Mouse (Mus musculus): ENCODE data around the gene Foxb1. TPM values are rescaled to one million over a fixed set of nuclear protein-coding genes. Genes with fewer than 3 reads are reported as not detected.

Gene Foxb1
- polyA plus RNA-seq, 2 experiments, result 0.03 TPM; not detected in 1

- no peak for ATAC-seq (ENCODE audit: low FRiP score, low read depth)
- peak overlapping the region; percentile 10 for H3K4me2 ChIP-seq (replicated peaks; ENCODE audit: low read depth, low read length, severe bottlenecking)
- WGBS, result 2% methylated on average over 31 of the region's 44 CpGs
- peaks cover 3% of the 10 kb centered on the region; the same call in 1 of the 2 replicates for H3K4me1 ChIP-seq (ENCODE audit: control insufficient read depth, insufficient read depth, low read length)
- H3K27me3 ChIP-seq (ENCODE audit: control insufficient read depth, insufficient read depth, low read length), result peaks cover 99% of the 10 kb centered on the region
- peak overlapping the region; percentile 11; the same call in 1 of the 2 replicates for H3K4me3 ChIP-seq (replicated peaks; ENCODE audit: low read length)
- H3K27ac ChIP-seq (replicated peaks; ENCODE audit: low read depth, low read length), result no peak overlapping the region
- DNase-seq (ENCODE audit: low spot score), result no peak
- H3K9ac ChIP-seq (ENCODE audit: low read depth, low read length, severe bottlenecking), result no peak overlapping the region
- H3K9me3 ChIP-seq (ENCODE audit: control insufficient read depth, low read length), result no peaks in the 10 kb centered on the region
- no peak for TF ChIP-seq POLR2A (IDR thresholded peaks at IDR 0.05; ENCODE audit: borderline replicate concordance, extremely low read depth, insufficient read depth, insufficient read length)
- no peaks in the 10 kb centered on the region for H3K36me3 ChIP-seq (ENCODE audit: control insufficient read depth, insufficient read depth, low read length)
These were observed 969 bp downstream of the Foxb1 start for GRCm38 (mm10) chr9:69759721-69760221.

- no peaks in the 10 kb centered on the region for H3K36me3 ChIP-seq (ENCODE audit: control insufficient read depth, insufficient read depth, low read length)
- no peak overlapping the region for H3K27ac ChIP-seq (replicated peaks; ENCODE audit: low read depth, low read length)
- peak overlapping the region; percentile 11; the same call in 1 of the 2 replicates for H3K4me3 ChIP-seq (replicated peaks; ENCODE audit: low read length)
- H3K4me2 ChIP-seq (replicated peaks; ENCODE audit: low read depth, low read length, severe bottlenecking), result peak overlapping the region; percentile 10; the same call in 1 of the 2 replicates
- H3K9ac ChIP-seq (ENCODE audit: low read depth, low read length, severe bottlenecking), result no peak overlapping the region
- DNase-seq (ENCODE audit: low spot score) (no peak), ATAC-seq (ENCODE audit: low FRiP score, low read depth) (no peak)
- peaks cover 3% of the 10 kb centered on the region; the same call in 1 of the 2 replicates for H3K4me1 ChIP-seq (ENCODE audit: control insufficient read depth, insufficient read depth, low read length)
- peaks cover 99% of the 10 kb centered on the region for H3K27me3 ChIP-seq (ENCODE audit: control insufficient read depth, insufficient read depth, low read length)
- H3K9me3 ChIP-seq (ENCODE audit: control insufficient read depth, low read length), result no peaks in the 10 kb centered on the region
- 1% methylated on average over 42 of the region's 42 CpGs for WGBS
- no peak for TF ChIP-seq POLR2A (IDR thresholded peaks at IDR 0.05; ENCODE audit: borderline replicate concordance, extremely low read depth, insufficient read depth, insufficient read length)
These were observed 1.7 kb downstream of the Foxb1 start for GRCm38 (mm10) chr9:69758946-69759615.

GRCm38 (mm10) chr9:69758506-69758905 is 2.2 kb downstream of the Foxb1 start:
- H3K9me3 ChIP-seq (ENCODE audit: control insufficient read depth, low read length), result no peaks in the 10 kb centered on the region
- H3K4me1 ChIP-seq (ENCODE audit: control insufficient read depth, insufficient read depth, low read length), result peaks cover 3% of the 10 kb centered on the region; the same call in 1 of the 2 replicates
- H3K36me3 ChIP-seq (ENCODE audit: control insufficient read depth, insufficient read depth, low read length), result no peaks in the 10 kb centered on the region
- no peak overlapping the region for H3K27ac ChIP-seq (replicated peaks; ENCODE audit: low read depth, low read length)
- WGBS, result under 1% methylated on average over 17 of the region's 17 CpGs
- no peak overlapping the region for H3K9ac ChIP-seq (ENCODE audit: low read depth, low read length, severe bottlenecking)
- H3K4me2 ChIP-seq (replicated peaks; ENCODE audit: low read depth, low read length, severe bottlenecking), result no peak overlapping the region
- TF ChIP-seq POLR2A (IDR thresholded peaks at IDR 0.05; ENCODE audit: borderline replicate concordance, extremely low read depth, insufficient read depth, insufficient read length), result no peak
- no peak for DNase-seq (ENCODE audit: low spot score)
- no peak for ATAC-seq (ENCODE audit: low FRiP score, low read depth)
- peaks cover 100% of the 10 kb centered on the region for H3K27me3 ChIP-seq (ENCODE audit: control insufficient read depth, insufficient read depth, low read length)
- 0 out of 2 replicates have a peak overlapping the region, but pooled peaks have one; percentile 9 for H3K4me3 ChIP-seq (replicated peaks; ENCODE audit: low read length)

- WGBS, result 20% methylated on average over 4 of the region's 4 CpGs
- Histone ChIP-seq H3K27me3 (ENCODE audit: control insufficient read depth, insufficient read depth, low read length) (peaks cover 92% of the 10 kb centered on the region), H3K4me3 (replicated peaks; ENCODE audit: low read length) (no peak overlapping the region), H3K27ac (replicated peaks; ENCODE audit: low read depth, low read length) (no peak overlapping the region), H3K4me1 (ENCODE audit: control insufficient read depth, insufficient read depth, low read length) (peaks cover 3% of the 10 kb centered on the region; the same call in 1 of the 2 replicates), H3K36me3 (ENCODE audit: control insufficient read depth, insufficient read depth, low read length) (no peaks in the 10 kb centered on the region), H3K4me2 (replicated peaks; ENCODE audit: low read depth, low read length, severe bottlenecking) (no peak overlapping the region), H3K9ac (ENCODE audit: low read depth, low read length, severe bottlenecking) (no peak overlapping the region), H3K9me3 (ENCODE audit: control insufficient read depth, low read length) (no peaks in the 10 kb centered on the region)
- ATAC-seq (ENCODE audit: low FRiP score, low read depth), result no peak
- TF ChIP-seq POLR2A (IDR thresholded peaks at IDR 0.05; ENCODE audit: borderline replicate concordance, extremely low read depth, insufficient read depth, insufficient read length), result no peak
- no peak for DNase-seq (ENCODE audit: low spot score)
These were observed 3.5 kb downstream of the Foxb1 start for GRCm38 (mm10) chr9:69757254-69757653.

- Histone ChIP-seq H3K36me3 (ENCODE audit: control insufficient read depth, insufficient read depth, low read length) (no peaks in the 10 kb centered on the region), H3K4me1 (ENCODE audit: control insufficient read depth, insufficient read depth, low read length) (peaks cover 3% of the 10 kb centered on the region; the same call in 1 of the 2 replicates), H3K27ac (replicated peaks; ENCODE audit: low read depth, low read length) (no peak overlapping the region), H3K4me2 (replicated peaks; ENCODE audit: low read depth, low read length, severe bottlenecking) (no peak overlapping the region), H3K9me3 (ENCODE audit: control insufficient read depth, low read length) (no peaks in the 10 kb centered on the region), H3K27me3 (ENCODE audit: control insufficient read depth, insufficient read depth, low read length) (peaks cover 84% of the 10 kb centered on the region), H3K9ac (ENCODE audit: low read depth, low read length, severe bottlenecking) (no peak overlapping the region), H3K4me3 (replicated peaks; ENCODE audit: low read length) (no peak overlapping the region)
- no peak for ATAC-seq (ENCODE audit: low FRiP score, low read depth)
- DNase-seq (ENCODE audit: low spot score), result no peak
- no peak for TF ChIP-seq POLR2A (IDR thresholded peaks at IDR 0.05; ENCODE audit: borderline replicate concordance, extremely low read depth, insufficient read depth, insufficient read length)
- 46% methylated on average over 3 of the region's 3 CpGs for WGBS
These were observed 4.3 kb downstream of the Foxb1 start for GRCm38 (mm10) chr9:69756456-69756855.
